Mouse (Mus musculus): ENCODE measurements around the gene Lmntd1. TPM values are rescaled to one million over a fixed set of nuclear protein-coding genes. Genes with fewer than 3 reads are reported as not detected.

The Lmntd1 gene
- polyA plus RNA-seq, 1 experiment from 2014 or later = 1.3 TPM

DNA sequence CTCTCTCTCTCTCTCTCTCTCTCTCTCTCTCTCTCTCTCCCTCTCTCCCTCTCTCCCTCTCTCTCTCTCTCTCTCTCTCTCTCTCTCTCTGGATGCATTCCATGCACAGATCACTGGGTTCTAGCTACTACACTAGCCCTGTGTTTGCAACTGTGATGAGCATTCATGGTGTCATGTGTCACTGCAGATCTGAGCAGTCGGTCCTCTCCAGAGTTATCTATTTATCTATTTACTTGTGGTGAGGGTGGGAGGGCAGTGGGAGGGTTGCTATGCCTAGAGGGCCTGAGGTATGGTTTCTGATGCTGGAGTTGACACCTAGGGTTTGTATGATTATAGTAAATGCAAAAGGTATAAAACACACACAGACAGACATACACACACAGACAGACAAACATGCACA lies 261.4 kb downstream of the Lmntd1 start:
- 38% methylated on average over 1 of the region's 1 CpGs for WGBS

DNA sequence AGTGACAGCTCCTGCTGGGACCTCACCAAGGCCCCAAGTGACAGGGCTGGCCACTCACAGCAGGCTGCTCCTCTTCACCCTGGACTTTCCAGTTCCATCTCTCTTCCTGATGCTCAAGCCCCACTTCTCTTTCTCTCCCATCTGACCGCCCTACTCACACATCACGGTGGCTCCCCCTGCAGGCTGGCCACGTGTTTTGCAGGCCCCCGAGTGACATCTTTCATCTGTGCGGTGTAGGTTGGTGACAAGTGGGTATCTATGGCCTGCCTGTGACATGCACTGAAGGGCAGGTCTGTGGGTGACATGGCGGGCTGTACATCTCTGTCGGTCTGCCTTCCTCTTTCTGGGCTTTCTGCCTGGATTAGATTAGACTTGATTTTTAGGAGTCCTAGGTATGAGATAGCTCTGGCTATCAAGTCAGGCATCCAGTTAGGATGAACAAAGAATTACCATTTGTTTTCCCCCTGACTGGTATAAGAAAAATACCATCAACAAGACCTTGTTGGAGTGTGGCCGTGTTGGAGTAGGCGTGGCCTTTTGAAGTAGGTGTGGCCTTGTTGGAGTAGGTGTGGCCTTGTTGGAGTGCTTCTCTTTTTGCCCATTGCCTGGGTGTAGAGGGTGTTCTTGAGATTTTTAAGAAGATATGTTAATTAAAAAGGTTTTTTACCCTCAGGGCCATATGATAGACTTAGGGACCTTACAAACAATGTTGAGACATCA lies 265.8 kb downstream of the Lmntd1 start:
- Histone ChIP-seq H3K4me1 (ENCODE audit: control insufficient read depth, insufficient read depth, low read length) (no peaks in the 10 kb centered on the region), H3K36me3 (ENCODE audit: control insufficient read depth, insufficient read depth, low read length) (no peaks in the 10 kb centered on the region), H3K9me3 (ENCODE audit: control insufficient read depth, low read length) (no peaks in the 10 kb centered on the region), H3K4me2 (ENCODE audit: low read length) (no peak overlapping the region), H3K27ac (replicated peaks; ENCODE audit: low read depth, low read length) (no peak overlapping the region), H3K27me3 (ENCODE audit: control insufficient read depth, insufficient read depth, low read length) (no peaks in the 10 kb centered on the region), H3K9ac (replicated peaks; ENCODE audit: low read length) (no peak overlapping the region), H3K4me3 (replicated peaks; ENCODE audit: low read depth, low read length) (no peak overlapping the region)
- ATAC-seq (ENCODE audit: low FRiP score, low TSS enrichment) (0 out of 2 replicates have a peak, but pooled peaks have one; percentile 20), DNase-seq (peak; percentile 18)
- WGBS = 60% methylated on average over 9 of the region's 9 CpGs

More for the DNA sequence above, 261.4 kb downstream of the Lmntd1 start:
- DNase-seq (no peak), ATAC-seq (ENCODE audit: low FRiP score, low TSS enrichment) (no peak)
- Histone ChIP-seq H3K4me2 (ENCODE audit: low read length) (no peak overlapping the region), H3K36me3 (ENCODE audit: control insufficient read depth, insufficient read depth, low read length) (no peaks in the 10 kb centered on the region), H3K9me3 (ENCODE audit: control insufficient read depth, low read length) (no peaks in the 10 kb centered on the region), H3K4me3 (replicated peaks; ENCODE audit: low read depth, low read length) (no peak overlapping the region), H3K9ac (replicated peaks; ENCODE audit: low read length) (no peak overlapping the region), H3K27me3 (ENCODE audit: control insufficient read depth, insufficient read depth, low read length) (no peaks in the 10 kb centered on the region), H3K4me1 (ENCODE audit: control insufficient read depth, insufficient read depth, low read length) (no peaks in the 10 kb centered on the region), H3K27ac (replicated peaks; ENCODE audit: low read depth, low read length) (no peak overlapping the region)

DNA sequence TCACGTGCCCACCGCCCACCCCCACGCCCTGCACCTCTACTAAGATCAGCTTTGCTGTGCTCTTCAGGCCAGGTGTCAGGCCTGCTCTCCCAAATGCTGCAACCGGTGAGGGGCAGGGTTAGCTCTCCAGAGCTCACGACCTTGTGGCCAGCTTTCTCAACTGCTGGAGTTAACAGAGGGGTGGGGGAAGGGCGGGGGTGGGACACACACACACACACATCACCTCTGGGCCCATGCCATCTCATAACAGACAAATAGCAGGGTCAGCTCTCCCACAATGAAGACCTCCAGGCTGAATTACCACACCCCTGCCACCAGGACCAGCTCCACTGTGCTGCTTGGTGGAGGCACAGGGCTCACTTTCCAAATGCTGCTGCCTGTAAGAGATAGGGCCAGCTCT lies 266.5 kb downstream of the Lmntd1 start:
- H3K27me3 ChIP-seq (ENCODE audit: control insufficient read depth, insufficient read depth, low read length) = no peaks in the 10 kb centered on the region
- H3K9me3 ChIP-seq (ENCODE audit: control insufficient read depth, low read length) = no peaks in the 10 kb centered on the region
- H3K4me3 ChIP-seq (replicated peaks; ENCODE audit: low read depth, low read length) = no peak overlapping the region
- WGBS = 77% methylated on average over 6 of the region's 6 CpGs
- H3K36me3 ChIP-seq (ENCODE audit: control insufficient read depth, insufficient read depth, low read length) = no peaks in the 10 kb centered on the region
- H3K4me1 ChIP-seq (ENCODE audit: control insufficient read depth, insufficient read depth, low read length) = no peaks in the 10 kb centered on the region
- no peak overlapping the region for H3K4me2 ChIP-seq (ENCODE audit: low read length)
- DNase-seq (no peak), ATAC-seq (ENCODE audit: low FRiP score, low TSS enrichment) (0 out of 2 replicates have a peak, but pooled peaks have one; percentile 6)
- no peak overlapping the region for H3K9ac ChIP-seq (replicated peaks; ENCODE audit: low read length)
- no peak overlapping the region for H3K27ac ChIP-seq (replicated peaks; ENCODE audit: low read depth, low read length)

DNA sequence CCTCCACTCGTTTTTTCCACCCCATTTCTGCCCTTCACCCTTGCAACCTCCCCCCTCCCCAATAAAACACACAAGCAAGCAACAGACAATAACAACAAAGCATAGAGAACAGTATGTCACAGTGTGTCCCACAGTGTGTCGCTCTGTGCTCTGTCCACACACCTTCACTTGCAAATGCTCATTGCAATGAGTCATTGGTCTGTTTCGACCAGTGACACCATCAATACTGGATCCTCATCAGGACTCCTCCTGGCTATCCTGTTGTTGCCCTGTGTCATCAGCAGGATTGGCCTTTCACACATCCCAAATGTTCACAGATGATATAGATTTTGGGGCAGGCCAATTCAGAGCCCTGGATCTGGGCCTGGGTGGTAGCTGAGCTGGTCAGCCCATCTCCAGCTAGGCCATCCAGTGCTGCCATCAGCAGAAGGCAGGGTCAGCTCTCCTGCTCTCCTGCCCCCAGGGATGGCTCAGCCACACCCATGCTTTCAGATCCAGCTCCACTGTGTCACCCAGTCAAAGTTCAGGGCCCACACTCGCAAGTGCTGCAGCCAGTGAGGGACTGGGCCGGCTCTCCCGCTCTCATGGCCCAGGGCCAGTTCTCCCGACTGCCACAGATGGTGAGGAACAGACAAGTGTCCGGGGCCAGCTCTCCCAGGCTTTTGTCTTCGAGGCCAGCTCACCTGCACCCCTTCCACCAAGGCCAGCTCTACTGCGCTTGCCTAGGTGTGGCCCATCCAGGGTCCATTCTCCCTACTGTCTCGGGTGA lies 267.1 kb downstream of the Lmntd1 start:
- no peak for DNase-seq
- 0 out of 2 replicates have a peak, but pooled peaks have one; percentile 37 for ATAC-seq (ENCODE audit: low FRiP score, low TSS enrichment)
- Histone ChIP-seq H3K4me1 (ENCODE audit: control insufficient read depth, insufficient read depth, low read length) (no peaks in the 10 kb centered on the region), H3K9ac (replicated peaks; ENCODE audit: low read length) (no peak overlapping the region), H3K9me3 (ENCODE audit: control insufficient read depth, low read length) (no peaks in the 10 kb centered on the region), H3K27me3 (ENCODE audit: control insufficient read depth, insufficient read depth, low read length) (no peaks in the 10 kb centered on the region), H3K4me2 (ENCODE audit: low read length) (no peak overlapping the region), H3K36me3 (ENCODE audit: control insufficient read depth, insufficient read depth, low read length) (no peaks in the 10 kb centered on the region), H3K4me3 (replicated peaks; ENCODE audit: low read depth, low read length) (no peak overlapping the region), H3K27ac (replicated peaks; ENCODE audit: low read depth, low read length) (no peak overlapping the region)
- WGBS = 79% methylated on average over 11 of the region's 11 CpGs

DNA sequence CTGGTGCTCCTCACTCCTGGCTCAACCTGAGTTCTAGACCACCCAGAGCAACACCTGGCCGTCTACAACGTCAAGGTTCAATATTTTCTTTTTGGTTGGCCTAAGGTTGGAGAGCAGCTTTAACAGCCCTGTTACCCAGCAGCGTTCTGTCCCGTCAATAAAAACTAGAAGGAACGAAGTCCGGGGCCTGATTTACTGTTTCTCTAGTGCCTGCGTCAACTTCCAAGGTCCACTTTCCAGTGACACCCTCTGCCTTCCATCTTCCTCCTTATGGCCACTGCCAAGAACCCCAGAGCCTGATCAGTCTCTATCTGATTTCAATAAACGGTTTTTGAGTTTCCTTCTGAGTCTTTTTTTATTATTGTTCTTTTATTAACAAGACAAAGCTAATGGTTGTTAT lies 267.8 kb downstream of the Lmntd1 start:
- no peaks in the 10 kb centered on the region for H3K27me3 ChIP-seq (ENCODE audit: control insufficient read depth, insufficient read depth, low read length)
- H3K9me3 ChIP-seq (ENCODE audit: control insufficient read depth, low read length) = no peaks in the 10 kb centered on the region
- H3K36me3 ChIP-seq (ENCODE audit: control insufficient read depth, insufficient read depth, low read length) = no peaks in the 10 kb centered on the region
- H3K4me2 ChIP-seq (ENCODE audit: low read length) = no peak overlapping the region
- H3K4me1 ChIP-seq (ENCODE audit: control insufficient read depth, insufficient read depth, low read length) = no peaks in the 10 kb centered on the region
- DNase-seq (no peak), ATAC-seq (ENCODE audit: low FRiP score, low TSS enrichment) (no peak)
- 87% methylated on average over 8 of the region's 8 CpGs for WGBS
- H3K27ac ChIP-seq (replicated peaks; ENCODE audit: low read depth, low read length) = no peak overlapping the region
- no peak overlapping the region for H3K9ac ChIP-seq (replicated peaks; ENCODE audit: low read length)
- H3K4me3 ChIP-seq (replicated peaks; ENCODE audit: low read depth, low read length) = no peak overlapping the region

GRCm38 (mm10) chr6:145344719-145345118 lies 269.4 kb downstream of the Lmntd1 start:
- no peak for ATAC-seq (ENCODE audit: low FRiP score, low TSS enrichment)
- 80% methylated on average over 2 of the region's 2 CpGs for WGBS
- no peak for DNase-seq

DNA sequence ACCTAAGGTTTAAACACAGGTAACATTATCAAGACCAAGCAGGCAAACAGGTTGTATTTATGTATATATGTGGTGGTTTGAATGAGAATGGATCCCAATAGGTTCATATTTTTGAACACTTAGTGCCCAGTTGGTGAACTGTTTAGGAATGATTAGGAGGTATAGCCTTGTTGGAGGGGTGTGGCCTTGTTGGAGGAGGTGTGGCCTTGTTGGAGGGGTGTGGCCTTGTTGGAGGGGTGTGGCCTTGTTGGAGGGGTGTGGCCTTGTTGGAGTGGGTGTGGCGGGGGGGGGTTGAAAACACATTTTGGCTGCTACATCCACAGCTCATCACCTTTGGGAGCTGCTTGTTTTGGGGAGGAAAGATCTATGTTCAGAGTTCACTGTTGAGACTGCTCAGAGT lies 270.7 kb downstream of the Lmntd1 start:
- DNase-seq = no peak
- H3K9me3 ChIP-seq (ENCODE audit: control insufficient read depth, low read length) = no peaks in the 10 kb centered on the region

More at GRCm38 (mm10) chr6:145344719-145345118, 269.4 kb downstream of the Lmntd1 start:
- no peak overlapping the region for H3K27ac ChIP-seq (replicated peaks; ENCODE audit: low read depth, low read length)
- H3K4me3 ChIP-seq (replicated peaks; ENCODE audit: low read depth, low read length) = no peak overlapping the region
- no peaks in the 10 kb centered on the region for H3K36me3 ChIP-seq (ENCODE audit: control insufficient read depth, insufficient read depth, low read length)
- H3K9me3 ChIP-seq (ENCODE audit: control insufficient read depth, low read length) = no peaks in the 10 kb centered on the region
- no peaks in the 10 kb centered on the region for H3K4me1 ChIP-seq (ENCODE audit: control insufficient read depth, insufficient read depth, low read length)
- no peak overlapping the region for H3K9ac ChIP-seq (replicated peaks; ENCODE audit: low read length)
- H3K4me2 ChIP-seq (ENCODE audit: low read length) = no peak overlapping the region
- H3K27me3 ChIP-seq (ENCODE audit: control insufficient read depth, insufficient read depth, low read length) = no peaks in the 10 kb centered on the region

DNA sequence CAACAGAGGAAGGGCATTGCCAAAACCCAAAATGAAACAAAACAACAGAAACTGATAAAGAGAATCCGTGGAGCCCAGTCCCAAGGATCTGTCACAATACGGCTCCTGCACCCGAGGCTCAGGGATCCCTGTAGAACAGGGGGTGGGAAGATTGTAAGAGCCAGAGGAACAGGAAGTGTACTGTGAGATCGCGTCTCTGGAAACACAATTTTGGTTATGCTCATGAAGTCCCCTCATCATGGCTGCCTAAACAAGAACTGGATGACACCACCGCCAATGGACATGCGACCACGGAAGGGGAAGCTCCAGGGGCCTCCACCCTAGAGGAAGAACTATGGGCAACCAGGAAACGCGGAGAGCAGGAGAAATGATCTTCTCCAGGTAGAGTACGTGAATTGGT lies 271.3 kb downstream of the Lmntd1 start:
- ATAC-seq (ENCODE audit: low FRiP score, low TSS enrichment) (no peak), DNase-seq (no peak)
- 88% methylated on average over 11 of the region's 11 CpGs for WGBS
- H3K4me3 ChIP-seq (replicated peaks; ENCODE audit: low read depth, low read length) = no peak overlapping the region
- H3K4me1 ChIP-seq (ENCODE audit: control insufficient read depth, insufficient read depth, low read length) = no peaks in the 10 kb centered on the region
- no peaks in the 10 kb centered on the region for H3K27me3 ChIP-seq (ENCODE audit: control insufficient read depth, insufficient read depth, low read length)
- H3K9me3 ChIP-seq (ENCODE audit: control insufficient read depth, low read length) = no peaks in the 10 kb centered on the region
- H3K4me2 ChIP-seq (ENCODE audit: low read length) = no peak overlapping the region
- H3K36me3 ChIP-seq (ENCODE audit: control insufficient read depth, insufficient read depth, low read length) = no peaks in the 10 kb centered on the region
- H3K27ac ChIP-seq (replicated peaks; ENCODE audit: low read depth, low read length) = no peak overlapping the region
- H3K9ac ChIP-seq (replicated peaks; ENCODE audit: low read length) = no peak overlapping the region

More for the DNA sequence above, 270.7 kb downstream of the Lmntd1 start:
- H3K4me3 ChIP-seq (replicated peaks; ENCODE audit: low read depth, low read length) = no peak overlapping the region
- no peak for ATAC-seq (ENCODE audit: low FRiP score, low TSS enrichment)
- no peaks in the 10 kb centered on the region for H3K36me3 ChIP-seq (ENCODE audit: control insufficient read depth, insufficient read depth, low read length)
- no peak overlapping the region for H3K27ac ChIP-seq (replicated peaks; ENCODE audit: low read depth, low read length)
- no peak overlapping the region for H3K4me2 ChIP-seq (ENCODE audit: low read length)
- WGBS = 65% methylated on average over 1 of the region's 1 CpGs
- H3K27me3 ChIP-seq (ENCODE audit: control insufficient read depth, insufficient read depth, low read length) = no peaks in the 10 kb centered on the region
- H3K9ac ChIP-seq (replicated peaks; ENCODE audit: low read length) = no peak overlapping the region
- H3K4me1 ChIP-seq (ENCODE audit: control insufficient read depth, insufficient read depth, low read length) = no peaks in the 10 kb centered on the region
